Mouse (Mus musculus) limb, embryonic 10.5 days (tissue): Measurements from ENCODE around the gene Washc4. TPM values are rescaled to one million over a fixed set of nuclear protein-coding genes. Genes with fewer than 3 reads are reported as not detected.

ENCODE experiments used
- DNase-seq: peaks from one replicate; pipeline ENCODE4 v3.0.0-alpha.2; 2017; ENCODE audit warnings: low spot score
- H3K27ac ChIP-seq: fragments of 300-500 bp; sonication (generic); 2 replicates; pipeline ENCODE4 v1.5.1; 2016; ENCODE audit warnings: mild to moderate bottlenecking
- H3K27me3 ChIP-seq: fragments of 300-500 bp; sonication (generic); 2 replicates; pipeline ENCODE4 v1.6.1; 2016; ENCODE audit warnings: low read depth, mild to moderate bottlenecking; ENCODE audit not compliant: poor library complexity, severe bottlenecking
- H3K36me3 ChIP-seq: fragments of 300-500 bp; sonication (generic); 2 replicates; pipeline ENCODE4 v1.6.1; 2016; ENCODE audit warnings: mild to moderate bottlenecking, moderate library complexity
- H3K4me1 ChIP-seq: fragments of 300-500 bp; sonication (generic); 2 replicates; pipeline ENCODE4 v1.6.1; 2016
- H3K4me3 ChIP-seq: fragments of 300-500 bp; sonication (generic); 2 replicates; pipeline ENCODE4 v1.5.1; 2016; ENCODE audit warnings: mild to moderate bottlenecking, moderate library complexity
- H3K9me3 ChIP-seq: fragments of 300-500 bp; sonication (generic); replicated peaks from 2 replicates; pipeline ENCODE4 v1.6.1; 2016; ENCODE audit warnings: mild to moderate bottlenecking
- WGBS: fragments of 180-500 bp; shearing (Covaris S2); methylation state at CpG from one replicate; pipeline ENCODE4 v1.1.7; 2016; 5-methylcytosine and 5-hydroxymethylcytosine counted together
- polyA plus RNA-seq: library from polyadenylated mRNA; unstranded; fragments of >200 nt; fragmentation: Nextera tagmentation; extraction: Ambion mirVana; gene quantifications from 2 replicates; pipeline ENCODE4 v1.2.1, GENCODE M21; 2016

Gene Washc4
- polyA plus RNA-seq, 1 experiment from 2014 or later = 32.3 TPM

DNA sequence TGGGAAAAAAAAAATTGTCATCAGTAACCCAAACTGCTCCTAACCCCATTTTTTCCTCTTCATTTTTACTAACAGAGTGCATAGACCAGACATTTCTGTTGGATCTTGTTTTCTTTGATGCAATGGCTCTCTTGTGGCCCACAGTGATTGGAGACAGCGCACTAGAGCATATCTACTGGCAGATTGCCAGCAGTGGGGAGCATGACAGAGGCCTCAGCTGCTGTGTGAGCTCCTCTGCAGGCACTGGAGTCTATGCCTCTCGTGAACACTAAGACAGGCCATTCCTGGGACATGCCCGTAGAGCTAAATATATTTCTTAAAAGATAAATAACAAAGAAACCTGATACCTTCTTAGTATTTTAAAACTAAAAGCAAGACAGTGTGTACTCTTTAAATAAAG is 3.5 kb upstream of the Washc4 start:
- Histone ChIP-seq H3K4me3 (no peak overlapping the region), H3K4me1 (peaks cover 7% of the 10 kb centered on the region), H3K36me3 (no peaks in the 10 kb centered on the region), H3K27ac (no peak overlapping the region), H3K27me3 (no peaks in the 10 kb centered on the region), H3K9me3 (no peaks in the 10 kb centered on the region)
- no peak for DNase-seq
- 77% methylated on average over 3 of the region's 3 CpGs for WGBS

DNA sequence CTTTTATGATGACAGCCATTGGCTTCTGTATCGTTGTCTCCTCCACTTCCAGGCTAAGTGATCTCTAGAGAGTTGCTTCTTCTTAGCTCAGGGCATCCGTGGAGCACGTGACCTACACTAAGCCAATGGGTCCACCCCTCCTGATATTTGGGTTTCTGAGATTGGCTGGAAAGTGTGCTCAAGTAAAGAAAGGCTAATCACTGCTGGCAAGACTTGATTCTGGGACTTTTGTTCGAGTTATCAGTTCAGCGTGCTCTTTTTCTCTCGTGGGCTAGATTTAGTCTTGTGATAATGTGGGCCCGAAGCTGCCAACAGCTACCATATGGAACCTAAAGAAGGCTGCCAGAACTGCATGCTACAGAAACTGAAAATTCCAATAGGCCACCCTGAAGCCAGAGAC is 1.3 kb upstream of the Washc4 start:
- Histone ChIP-seq H3K36me3 (no peaks in the 10 kb centered on the region; the same call in 1 of the 2 replicates), H3K27ac (no peak overlapping the region), H3K9me3 (no peaks in the 10 kb centered on the region), H3K27me3 (no peaks in the 10 kb centered on the region), H3K4me1 (peaks cover 12% of the 10 kb centered on the region), H3K4me3 (no peak overlapping the region)
- 83% methylated on average over 7 of the region's 7 CpGs for WGBS
- DNase-seq = no peak

DNA sequence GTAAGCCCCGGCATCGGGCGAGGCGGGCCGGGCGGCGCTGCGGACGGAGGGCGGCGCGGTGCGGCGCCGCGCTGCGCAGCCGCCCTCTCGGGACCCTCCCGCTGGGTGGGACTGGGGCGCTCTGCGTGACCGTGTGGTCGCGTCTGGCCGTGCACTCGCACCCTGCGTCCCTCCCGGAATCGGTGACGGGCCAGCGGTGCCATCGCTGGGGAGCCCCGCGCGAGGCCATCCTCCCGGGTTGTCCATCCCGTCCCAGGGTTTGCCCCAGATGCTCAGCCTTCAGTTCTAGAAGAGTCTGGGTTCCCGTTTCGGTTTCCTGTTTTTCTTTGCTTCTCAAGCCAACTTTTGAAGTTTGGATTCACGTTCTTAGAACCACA is 539 bp downstream of the Washc4 start:
- H3K4me3 ChIP-seq = peak overlapping the region; percentile 81
- H3K27ac ChIP-seq = peak overlapping the region; percentile 92
- peaks cover 15% of the 10 kb centered on the region for H3K36me3 ChIP-seq
- H3K27me3 ChIP-seq = no peaks in the 10 kb centered on the region
- 2% methylated on average over 33 of the region's 41 CpGs for WGBS
- peaks cover 12% of the 10 kb centered on the region for H3K4me1 ChIP-seq
- DNase-seq = no peak
- no peaks in the 10 kb centered on the region for H3K9me3 ChIP-seq

DNA sequence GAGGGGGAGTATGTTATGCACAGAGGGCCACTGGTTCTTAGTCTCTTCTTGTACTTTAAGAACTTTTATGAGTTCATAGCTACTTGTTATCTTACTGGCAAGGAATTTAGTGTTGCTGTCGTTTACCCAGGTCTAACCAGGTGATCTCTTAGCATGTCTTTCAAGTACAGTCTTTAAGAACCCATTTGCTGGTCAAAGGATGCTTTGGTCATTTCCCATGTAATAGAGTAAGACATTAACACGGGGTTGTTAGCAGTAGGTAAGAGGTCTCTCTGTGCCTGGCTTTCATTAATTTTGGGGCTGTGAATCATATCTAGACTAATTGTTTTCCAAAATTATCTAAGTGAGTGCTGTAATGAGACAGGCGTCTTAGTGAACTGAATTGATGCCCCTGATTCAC is 1.8 kb downstream of the Washc4 start:
- Histone ChIP-seq H3K27ac (no peak overlapping the region), H3K4me3 (peak overlapping the region; percentile 81; the same call in 1 of the 2 replicates), H3K36me3 (peaks cover 28% of the 10 kb centered on the region), H3K27me3 (no peaks in the 10 kb centered on the region), H3K9me3 (no peaks in the 10 kb centered on the region), H3K4me1 (peaks cover 12% of the 10 kb centered on the region)
- no peak for DNase-seq
- 66% methylated on average over 3 of the region's 3 CpGs for WGBS

DNA sequence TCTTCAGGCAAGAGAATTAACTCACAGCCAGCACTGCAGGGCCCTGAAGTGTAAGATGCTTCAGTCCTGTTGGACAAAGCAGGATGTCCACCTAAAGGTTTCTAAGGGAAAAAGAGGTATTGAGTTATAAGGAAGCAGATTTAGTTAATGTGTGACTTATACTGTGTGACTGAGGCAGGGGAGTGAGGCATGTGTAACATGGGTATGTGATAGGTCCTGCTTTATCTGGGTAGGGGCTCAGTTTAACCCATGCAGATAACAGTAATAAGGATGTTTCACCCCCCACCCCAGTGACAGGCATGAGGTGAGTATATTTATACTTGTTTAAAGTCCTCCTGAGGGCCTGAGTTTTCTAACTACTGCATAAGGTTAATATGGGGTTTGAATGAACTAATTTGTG is 19.5 kb downstream of the Washc4 start:
- no peak for DNase-seq
- peaks cover 97% of the 10 kb centered on the region for H3K36me3 ChIP-seq

DNA sequence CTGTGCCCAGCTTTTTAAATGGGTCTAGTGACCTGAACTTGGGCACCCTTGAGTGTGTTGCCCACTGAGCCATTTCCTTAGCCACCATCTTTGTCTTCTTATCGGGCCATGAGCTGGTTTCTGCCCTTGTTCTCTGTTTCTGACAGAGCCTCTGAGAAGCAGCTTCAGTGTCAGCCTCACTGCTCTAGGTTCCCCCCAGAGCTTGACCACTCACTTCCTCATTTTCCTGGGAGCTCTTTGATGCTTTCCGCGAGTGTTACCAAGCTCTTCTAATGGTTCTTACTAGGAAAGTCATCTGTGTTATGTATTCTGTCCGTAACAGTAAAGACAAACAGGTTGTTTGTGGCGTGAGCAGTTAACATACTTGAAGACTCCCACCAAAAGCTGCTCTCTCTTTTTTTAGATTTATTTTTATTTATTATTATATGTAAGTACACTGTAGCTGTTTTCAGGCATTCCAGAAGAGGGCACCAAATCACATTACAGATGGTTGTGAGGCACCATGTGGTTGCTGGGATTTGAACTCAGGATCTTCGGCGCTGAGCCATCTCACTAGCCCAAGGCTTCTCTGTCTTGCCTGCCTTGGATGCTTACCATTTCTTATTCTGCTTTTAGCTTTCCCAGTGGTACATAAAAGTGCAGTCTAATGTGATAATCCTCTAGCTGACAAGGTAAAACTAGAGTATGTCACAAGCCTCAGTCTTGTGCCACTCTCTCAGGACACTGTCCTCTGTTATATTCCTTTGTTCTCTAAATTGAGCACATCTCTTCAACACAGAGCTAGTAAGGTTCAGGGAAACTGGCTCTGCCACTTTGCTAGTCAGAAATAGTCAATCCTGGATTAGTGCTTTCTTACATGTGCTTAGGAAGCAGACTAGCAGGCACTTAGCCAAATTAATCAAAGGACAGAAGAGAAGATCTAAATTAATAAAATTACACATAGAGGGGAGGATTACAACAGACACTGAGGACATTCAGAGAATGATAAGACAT is 22.2 kb downstream of the Washc4 start:
- 94% methylated on average over 7 of the region's 7 CpGs for WGBS

More for the DNA sequence above, 19.5 kb downstream of the Washc4 start:
- H3K4me1 ChIP-seq = no peaks in the 10 kb centered on the region
- H3K9me3 ChIP-seq = no peaks in the 10 kb centered on the region
- no peaks in the 10 kb centered on the region for H3K27me3 ChIP-seq
- no peak overlapping the region for H3K4me3 ChIP-seq
- no peak overlapping the region for H3K27ac ChIP-seq

DNA sequence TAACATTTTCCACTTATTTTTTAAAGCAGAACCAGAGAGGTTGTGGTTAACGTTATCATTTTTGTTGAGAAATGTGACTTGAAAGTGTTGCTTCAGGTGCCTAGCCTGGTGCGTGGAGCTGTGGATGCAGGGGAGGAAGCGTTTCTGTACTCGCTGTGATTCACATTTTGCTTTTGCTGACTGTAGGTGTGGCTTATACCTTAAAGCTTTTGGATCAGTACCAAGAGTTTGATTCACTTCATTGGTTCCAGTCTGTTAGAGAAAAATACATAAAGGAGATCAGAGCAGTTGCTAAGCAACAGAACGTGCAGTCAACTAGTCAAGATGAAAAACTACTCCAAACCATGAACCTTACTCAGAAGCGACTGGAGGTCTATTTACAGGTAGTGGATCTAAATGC is 47.2 kb downstream of the Washc4 start:
- H3K36me3 ChIP-seq = peaks cover 94% of the 10 kb centered on the region
- 92% methylated on average over 6 of the region's 6 CpGs for WGBS
- no peak for DNase-seq

More for the DNA sequence above, 22.2 kb downstream of the Washc4 start:
- Histone ChIP-seq H3K27me3 (no peaks in the 10 kb centered on the region), H3K4me3 (no peak overlapping the region), H3K9me3 (no peaks in the 10 kb centered on the region), H3K4me1 (no peaks in the 10 kb centered on the region), H3K27ac (no peak overlapping the region), H3K36me3 (peaks cover 100% of the 10 kb centered on the region)
- no peak for DNase-seq

DNA sequence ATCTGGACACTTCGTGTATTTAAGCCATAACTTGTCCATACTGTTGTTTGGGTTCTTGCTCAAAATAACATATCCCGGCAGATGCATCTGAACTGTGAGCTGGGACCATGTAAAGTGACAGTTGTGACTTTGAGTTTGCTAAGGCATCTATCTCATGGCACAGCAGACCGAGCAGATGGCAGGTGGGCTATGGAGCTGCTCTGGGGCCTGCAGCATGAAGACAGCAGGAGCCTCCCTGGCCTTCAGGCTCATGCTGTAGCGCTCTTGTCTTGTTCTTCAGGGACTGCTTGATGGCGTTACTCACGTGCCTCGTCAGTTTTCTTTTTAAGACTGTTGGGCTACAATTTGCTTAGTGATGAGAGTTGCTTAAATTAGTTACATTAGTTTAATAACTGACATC is 49.1 kb downstream of the Washc4 start:
- no peak overlapping the region for H3K27ac ChIP-seq
- H3K36me3 ChIP-seq = peaks cover 87% of the 10 kb centered on the region
- no peaks in the 10 kb centered on the region for H3K4me1 ChIP-seq
- WGBS = 92% methylated on average over 7 of the region's 7 CpGs
- no peaks in the 10 kb centered on the region for H3K27me3 ChIP-seq
- no peak overlapping the region for H3K4me3 ChIP-seq
- no peaks in the 10 kb centered on the region for H3K9me3 ChIP-seq
- no peak for DNase-seq

More for the DNA sequence above, 47.2 kb downstream of the Washc4 start:
- no peaks in the 10 kb centered on the region for H3K9me3 ChIP-seq
- no peaks in the 10 kb centered on the region for H3K4me1 ChIP-seq
- H3K27me3 ChIP-seq = no peaks in the 10 kb centered on the region
- no peak overlapping the region for H3K27ac ChIP-seq
- no peak overlapping the region for H3K4me3 ChIP-seq

DNA sequence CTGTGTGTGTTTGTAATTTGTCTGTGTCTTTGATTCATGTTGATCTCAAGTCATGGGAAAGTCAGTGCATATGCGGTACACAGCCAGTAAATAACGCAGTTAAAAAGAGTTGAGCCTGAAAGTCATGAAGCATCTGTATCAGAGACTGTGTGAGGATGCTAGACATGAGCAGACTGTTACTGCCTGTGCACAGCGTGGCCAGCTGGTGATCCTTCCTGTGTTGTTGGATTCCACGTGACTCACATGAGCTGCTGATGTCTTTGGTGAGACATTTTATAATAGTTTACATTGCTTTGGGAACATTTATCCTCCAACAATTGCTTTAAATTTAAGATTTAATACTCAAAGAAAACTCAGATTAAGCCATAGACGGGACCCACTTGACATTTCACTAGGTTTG is 51.0 kb downstream of the Washc4 start:
- Histone ChIP-seq H3K27me3 (no peaks in the 10 kb centered on the region), H3K4me3 (no peak overlapping the region), H3K4me1 (no peaks in the 10 kb centered on the region), H3K9me3 (no peaks in the 10 kb centered on the region), H3K27ac (no peak overlapping the region), H3K36me3 (peaks cover 83% of the 10 kb centered on the region)
- 92% methylated on average over 5 of the region's 5 CpGs for WGBS
- DNase-seq = no peak

DNA sequence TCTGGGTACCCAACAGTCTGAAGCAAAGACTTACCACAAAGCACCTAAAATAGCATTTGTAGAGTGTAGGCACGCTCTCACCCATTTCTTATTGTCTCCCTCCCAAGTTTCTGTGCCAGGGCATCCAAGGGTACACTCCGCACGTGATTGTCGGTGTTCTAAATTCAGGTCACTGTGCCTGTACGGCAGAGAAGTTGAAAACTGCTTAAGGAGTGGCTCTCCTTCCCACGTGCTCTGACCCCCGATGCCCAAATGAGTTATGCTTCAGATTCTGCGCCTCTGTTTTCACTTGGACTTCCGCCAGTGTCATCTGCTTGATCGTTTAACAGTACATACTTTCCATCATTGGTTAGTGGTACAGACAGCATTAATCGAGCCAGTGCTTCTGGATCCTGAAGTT is 57.1 kb downstream of the Washc4 start:
- Histone ChIP-seq H3K27ac (no peak overlapping the region), H3K9me3 (no peaks in the 10 kb centered on the region), H3K36me3 (peaks cover 79% of the 10 kb centered on the region), H3K4me3 (no peak overlapping the region), H3K27me3 (no peaks in the 10 kb centered on the region), H3K4me1 (no peaks in the 10 kb centered on the region)
- WGBS = 96% methylated on average over 11 of the region's 11 CpGs
- DNase-seq = no peak

DNA sequence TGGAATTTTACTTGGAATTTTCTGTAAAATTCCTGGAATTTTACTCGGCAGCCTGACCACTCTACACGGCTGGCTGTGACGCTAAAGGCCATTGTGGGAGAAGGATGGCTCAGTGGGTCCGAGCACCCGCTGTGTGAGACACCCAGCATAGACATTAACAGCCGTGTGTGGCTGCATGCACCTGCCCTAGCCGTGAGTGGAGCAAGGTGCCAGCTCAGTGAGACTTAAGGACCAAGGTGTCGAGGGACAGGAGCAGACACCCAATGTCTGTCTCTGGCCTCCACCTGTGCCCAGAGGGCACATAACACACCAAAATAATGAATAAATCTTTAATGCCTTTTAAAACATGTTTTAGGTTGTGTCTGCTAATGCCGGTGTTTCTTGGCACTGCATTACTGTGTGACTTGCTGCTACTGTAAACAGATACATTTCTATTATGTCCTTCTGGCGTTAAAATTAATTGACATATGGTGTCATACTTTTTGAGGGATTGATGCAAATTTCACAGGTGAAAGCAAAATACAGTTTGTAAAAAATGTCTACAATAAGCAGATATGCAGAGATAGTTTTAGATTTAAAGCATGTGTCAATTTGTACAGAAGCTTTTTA is 60.5 kb downstream of the Washc4 start:
- Histone ChIP-seq H3K27me3 (no peaks in the 10 kb centered on the region), H3K36me3 (peaks cover 85% of the 10 kb centered on the region), H3K9me3 (no peaks in the 10 kb centered on the region), H3K27ac (no peak overlapping the region), H3K4me1 (no peaks in the 10 kb centered on the region), H3K4me3 (no peak overlapping the region)
- 95% methylated on average over 10 of the region's 10 CpGs for WGBS
- DNase-seq = no peak

DNA sequence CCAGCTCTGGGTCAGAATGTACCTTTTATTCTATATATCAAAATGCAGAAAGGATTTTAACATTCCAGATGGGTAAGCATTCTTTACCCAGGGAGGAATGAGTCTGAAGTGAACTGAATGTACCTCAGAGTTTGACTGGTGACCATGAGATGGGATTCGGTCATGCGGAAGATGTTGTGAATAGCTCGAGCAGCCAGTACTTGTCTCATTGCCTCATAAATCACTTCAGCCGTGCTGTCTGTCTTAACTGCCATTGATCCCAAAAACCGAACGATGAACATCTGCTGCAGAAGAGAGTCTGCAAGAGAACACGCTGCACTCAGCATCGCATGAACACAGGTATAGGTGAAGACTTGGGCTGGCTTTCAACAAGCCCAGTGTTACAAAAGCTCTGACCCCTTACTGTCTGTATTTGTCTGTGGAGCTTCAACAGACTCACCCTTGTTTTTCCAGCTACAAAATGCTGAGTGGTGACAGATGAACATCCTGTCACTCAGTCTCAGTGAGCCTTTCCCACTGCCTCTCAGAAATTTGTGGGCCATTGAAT is 62.2 kb downstream of the Washc4 start:
- 87% methylated on average over 8 of the region's 8 CpGs for WGBS
- no peak overlapping the region for H3K27ac ChIP-seq
- no peaks in the 10 kb centered on the region for H3K9me3 ChIP-seq
- H3K36me3 ChIP-seq = peaks cover 85% of the 10 kb centered on the region
- no peak for DNase-seq
- no peak overlapping the region for H3K4me3 ChIP-seq
- H3K27me3 ChIP-seq = no peaks in the 10 kb centered on the region
- no peaks in the 10 kb centered on the region for H3K4me1 ChIP-seq

DNA sequence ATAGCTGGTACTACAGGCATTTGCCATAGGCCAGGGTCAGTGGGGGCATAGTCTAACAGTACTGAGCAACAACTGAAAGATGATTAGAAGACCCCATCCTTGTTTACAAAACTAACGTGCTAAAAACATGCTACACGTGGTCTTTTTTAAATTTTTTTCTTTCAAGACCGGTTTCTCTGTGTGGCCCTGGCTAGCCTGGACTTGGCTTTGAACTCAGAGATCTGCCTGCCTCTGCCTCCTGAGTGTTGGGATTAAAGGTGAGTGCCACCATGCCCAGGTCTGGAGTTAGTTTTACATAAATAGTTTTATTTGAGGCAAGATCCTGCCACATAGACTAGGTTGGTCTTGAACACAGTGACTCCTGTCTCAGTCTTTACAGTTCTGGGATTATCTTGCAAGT is 63.6 kb downstream of the Washc4 start:
- Histone ChIP-seq H3K9me3 (no peaks in the 10 kb centered on the region), H3K4me3 (no peak overlapping the region), H3K36me3 (peaks cover 85% of the 10 kb centered on the region), H3K4me1 (no peaks in the 10 kb centered on the region), H3K27ac (no peak overlapping the region), H3K27me3 (no peaks in the 10 kb centered on the region)
- no peak for DNase-seq
- WGBS = 94% methylated on average over 3 of the region's 3 CpGs
